Mouse (Mus musculus) CD4-positive, CD25-positive, alpha-beta regulatory T cell, adult 4 months (primary cell): Measurements from ENCODE around the gene Itfg2. TPM values are rescaled to one million over a fixed set of nuclear protein-coding genes. Genes with fewer than 3 reads are reported as not detected.
"Not testable (repeated sequence)": the region's sequence is repeated elsewhere in the genome, so short reads cannot be mapped to it uniquely, and the experiment has no call there.

Source experiments
- ATAC-seq: one replicate; pipeline ENCODE4 v1.8.0; 2017
- polyA plus RNA-seq, 2 experiments: library from polyadenylated mRNA; unstranded; fragments of 100-300 nt; shearing (Covaris generic); gene quantifications; one replicate each; pipeline ENCODE4 v1.2.1; 2017

Itfg2 gene
- polyA plus RNA-seq, 2 experiments from 2014 or later: 24.5 to 37.1 TPM

DNA sequence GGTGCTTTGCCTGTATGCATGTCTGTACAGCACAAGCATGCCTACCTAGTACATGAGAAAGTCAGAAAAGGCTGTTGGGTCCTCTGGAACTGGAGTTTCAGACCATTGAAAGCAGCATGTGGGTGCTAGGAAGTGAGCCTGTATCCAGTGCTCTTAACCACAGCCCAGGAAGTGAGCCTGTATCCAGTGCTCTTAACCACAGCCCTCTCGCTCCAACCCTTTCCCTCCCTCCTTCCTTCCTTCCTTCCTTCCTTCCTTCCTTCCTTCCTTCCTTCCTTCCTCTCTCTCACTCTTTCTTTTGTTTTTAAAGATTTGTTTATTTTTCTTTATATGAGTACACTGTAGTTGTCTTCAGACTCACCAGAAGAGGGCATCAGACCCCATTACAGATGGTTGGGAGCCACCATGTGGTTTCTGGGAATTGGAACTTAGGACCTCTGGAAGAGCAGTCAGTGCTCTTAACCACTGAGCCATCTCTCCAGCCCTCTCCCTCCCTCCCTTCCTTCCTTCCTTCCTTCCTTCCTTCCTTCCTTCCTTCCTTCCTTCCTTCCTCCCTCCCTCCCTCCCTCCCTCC is 44.0 kb downstream of the Itfg2 start:
- not testable (repeated sequence) for ATAC-seq

- ATAC-seq: no peak
These were observed 45.1 kb downstream of the Itfg2 start for GRCm38 (mm10) chr6:128379636-128380035.

DNA sequence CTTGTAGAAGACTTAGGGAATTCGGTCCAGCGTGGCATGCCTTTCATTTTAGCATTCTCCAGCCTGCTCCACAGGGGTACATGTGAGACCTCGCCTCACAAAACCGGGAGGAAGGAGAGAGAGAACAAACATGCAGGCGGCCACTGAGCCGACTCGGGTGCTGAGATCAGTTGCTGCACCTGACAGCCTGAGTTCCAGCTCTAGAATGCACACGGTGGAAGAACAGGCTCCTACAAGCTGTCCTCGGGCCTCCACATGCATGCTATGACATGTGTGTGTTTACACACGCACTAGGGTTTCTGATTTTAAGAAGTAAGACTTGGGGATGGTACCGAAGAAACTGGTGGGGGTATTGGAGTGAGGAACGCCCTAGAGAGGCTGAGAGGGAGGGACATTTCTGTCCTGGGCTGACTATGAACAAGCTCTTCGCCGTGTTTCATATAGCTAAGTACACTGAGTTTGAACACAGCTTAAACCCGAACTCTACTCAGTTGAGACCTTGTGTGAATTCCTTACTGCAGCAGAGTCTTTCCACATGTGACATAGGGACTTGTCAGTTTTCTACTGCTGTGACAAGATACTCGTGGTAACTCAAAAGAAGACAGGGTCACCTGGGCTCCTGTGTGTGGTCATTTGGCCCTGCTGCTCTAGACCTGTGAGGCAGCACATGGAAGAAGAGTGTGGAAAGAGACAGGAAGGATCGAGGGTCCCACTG is 48.2 kb downstream of the Itfg2 start:
- no peak for ATAC-seq

- ATAC-seq: no peak
These were observed 49.5 kb downstream of the Itfg2 start, which contains the start of the genes Tex52 and Gm44596 for GRCm38 (mm10) chr6:128375192-128375591. TSS of gene Tex52 (plus strand) at chr6:128375456. TSS of gene Gm44596 (plus strand) at chr6:128375503.

GRCm38 (mm10) chr6:128370040-128370439 is 54.7 kb downstream of the Itfg2 start:
- ATAC-seq: no peak

DNA sequence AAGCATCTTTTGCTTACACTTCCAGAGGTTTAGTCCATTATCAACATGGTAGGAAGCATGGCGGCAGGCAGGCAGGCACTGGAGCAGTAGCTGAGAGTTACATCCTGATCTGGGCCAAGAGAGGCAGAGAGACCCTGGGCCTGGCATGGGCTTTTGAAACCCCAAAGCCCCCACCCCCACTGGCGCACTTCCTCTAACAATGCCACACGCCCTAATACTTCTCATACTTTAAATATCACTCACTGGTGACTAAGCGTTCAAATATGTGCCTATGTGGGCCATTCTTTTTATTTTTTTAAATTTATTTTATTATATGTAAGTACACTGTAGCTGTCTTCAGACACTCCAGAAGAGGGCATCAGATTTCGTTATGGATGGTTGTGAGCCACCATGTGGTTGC is 58.3 kb downstream of the Itfg2 start:
- no peak for ATAC-seq

DNA sequence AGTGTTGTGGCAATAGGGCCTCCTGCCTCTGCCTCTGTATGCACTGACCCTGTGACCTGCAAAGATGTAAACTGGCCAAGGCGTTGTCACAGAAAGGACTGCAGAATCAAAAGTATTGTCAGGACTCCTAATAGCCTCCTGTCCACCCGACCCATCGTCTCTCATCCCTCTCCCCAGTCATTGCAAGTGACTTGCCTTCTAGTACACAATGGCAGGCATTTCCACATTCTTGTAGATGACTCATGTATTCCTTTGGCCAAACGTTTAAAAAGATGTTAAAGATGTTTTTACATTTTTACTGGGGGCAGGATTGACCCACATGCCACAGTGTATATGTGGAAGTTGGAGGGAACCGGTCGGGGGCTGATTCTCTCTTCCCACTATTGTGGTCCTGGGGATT is 60.0 kb downstream of the Itfg2 start:
- no peak for ATAC-seq

DNA sequence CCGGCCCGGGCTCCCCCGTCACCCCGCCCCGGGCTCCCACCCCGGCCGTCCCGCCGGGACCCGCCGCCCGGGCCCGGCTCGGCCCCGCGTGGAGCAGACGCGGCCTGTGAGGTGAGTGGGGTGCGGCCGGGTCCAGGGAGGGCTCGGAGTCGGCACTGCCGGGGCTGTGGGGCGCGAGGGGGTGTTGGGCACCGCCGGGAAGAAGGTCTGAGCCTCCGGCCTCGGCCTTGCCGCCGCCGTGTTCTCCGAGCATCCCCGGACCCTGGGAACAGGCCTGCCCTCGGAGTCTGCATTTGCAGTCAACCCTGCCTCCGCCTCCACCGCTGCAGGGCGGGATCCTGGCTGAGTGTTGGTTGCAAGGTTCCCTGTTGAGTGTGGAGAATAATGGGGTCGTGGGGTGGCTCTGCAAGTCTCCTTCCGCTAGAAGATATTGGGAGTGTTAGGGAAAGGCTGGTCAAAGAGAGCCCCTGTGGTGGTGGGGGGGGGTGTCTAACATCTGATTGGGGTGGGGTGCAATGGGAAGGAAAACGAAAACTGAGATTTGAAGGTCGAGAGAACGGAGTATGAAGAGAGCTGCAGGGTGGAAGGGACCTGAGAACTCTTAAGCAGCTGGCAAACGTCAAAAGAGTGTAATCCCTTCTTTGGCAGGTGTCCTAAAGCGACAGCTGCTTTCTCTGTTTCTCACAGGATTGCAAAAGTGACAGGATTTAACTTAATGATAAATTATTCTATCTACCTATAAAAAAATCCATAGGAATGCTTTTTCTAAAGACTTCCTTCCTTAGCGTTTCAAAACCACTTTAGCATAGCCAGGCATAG is 61.5 kb downstream of the Itfg2 start:
- no peak for ATAC-seq

DNA sequence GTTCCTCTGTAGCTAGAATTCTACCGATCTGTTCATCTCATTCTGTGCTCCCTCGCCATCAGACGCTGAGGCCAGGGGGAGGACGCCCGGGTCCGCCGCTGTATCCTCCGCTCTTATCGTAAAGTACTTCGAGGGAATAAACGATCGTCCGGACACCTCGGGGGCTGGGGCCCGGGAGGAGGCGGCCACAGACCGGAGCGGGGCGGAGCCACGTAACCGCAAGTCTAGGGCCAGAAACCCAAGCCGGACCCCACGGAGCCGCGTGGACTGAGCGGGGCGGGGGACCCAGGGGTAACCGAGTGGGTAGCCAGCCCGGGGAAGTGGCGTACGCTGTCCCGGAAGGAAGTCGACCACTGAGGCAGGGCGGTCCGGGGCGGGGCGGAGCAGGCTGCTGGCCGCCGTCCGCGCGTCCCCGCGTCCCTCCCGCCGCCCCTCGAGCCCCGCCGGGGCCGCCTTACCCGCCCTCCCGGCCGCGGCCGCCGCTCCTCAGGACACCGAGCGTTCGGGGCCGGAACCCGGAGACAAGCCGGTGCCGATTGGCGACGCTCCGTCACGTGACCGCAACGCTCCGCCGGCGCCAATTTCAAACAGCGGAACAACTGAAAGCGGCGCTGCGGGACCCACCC is 62.2 kb downstream of the Itfg2 start, which contains the start of the genes Rhno1 and Foxm1:
Gene Rhno1, minus strand, starts transcription at position 531 of the 626 bp plus-strand sequence.
Gene Foxm1, plus strand, starts transcription at position 587 of the 626 bp plus-strand sequence.
- peak; percentile 81 for ATAC-seq

GRCm38 (mm10) chr6:128361901-128362300 is 62.8 kb downstream of the Itfg2 start:
- ATAC-seq: peak; percentile 5

Other genes with a start within 250 kb of the Itfg2 start
- not detected for gene Tead4, start 124.1 kb downstream of the Itfg2 start, polyA plus RNA-seq
- 1 to 10 TPM; 2.0 to 2.4 TPM for gene Tulp3, start 69.1 kb downstream of the Itfg2 start, polyA plus RNA-seq
- gene Rhno1, start 62.0 kb downstream of the Itfg2 start, polyA plus RNA-seq: 100 to 1,000 TPM in 1 of 2 experiments, 10 to 100 TPM in 1; 81.8 to 115 TPM
- 1 to 10 TPM; 1.5 to 1.9 TPM for gene Foxm1, start 62.0 kb downstream of the Itfg2 start, polyA plus RNA-seq
- gene Tex52, start 49.5 kb downstream of the Itfg2 start, polyA plus RNA-seq: not detected
- not detected for gene Gm44596, start 49.4 kb downstream of the Itfg2 start, polyA plus RNA-seq
- gene Nrip2, start 25.6 kb downstream of the Itfg2 start, polyA plus RNA-seq: 1 to 10 TPM; 1.5 to 2.2 TPM
- gene Fkbp4, start 13.7 kb upstream of the Itfg2 start, polyA plus RNA-seq: 10 to 100 TPM; 70.3 to 74.6 TPM
- under 1 TPM in 1 of 2 experiments, not detected in 1; 0.27 TPM for gene Pzp, start 101.8 kb upstream of the Itfg2 start, polyA plus RNA-seq
- gene A2ml1, start 156.7 kb upstream of the Itfg2 start, polyA plus RNA-seq: not detected
- not detected for gene Klrb1a, start 198.6 kb upstream of the Itfg2 start, polyA plus RNA-seq
- not detected for gene Clec2h, start 237.5 kb upstream of the Itfg2 start, polyA plus RNA-seq